Comparison of ENCODE assay signal across 18 mouse cellular contexts in genomic region chr19:3753738-3754137, GRCm38 (mm10).
"Had no signal": no experiment of that assay in that cellular context is flagged by ENCODE, and none has a peak within 500 bp of the region (broad histone marks: within the 10 kb centered on the region; RNA-seq: fewer than 3 reads in every experiment).

No protein-coding gene starts in this region.

- H3K4me1 ChIP-seq: limb, embryonic 15.5 days; liver, embryonic 13.5 days; lung, embryonic 15.5 days; midbrain, embryonic 10.5 days; midbrain, embryonic 15.5 days; stomach, embryonic 15.5 days had no signal

- DNase-seq: kidney, adult 8-10 months; kidney, postnatal 36 days; layer of hippocampus, adult 9-11 months; layer of hippocampus, postnatal 36 days; liver, embryonic 13.5 days; liver, postnatal 0 days; lung, postnatal 14 days; right cerebral cortex, adult 18-20 months; right cerebral cortex, postnatal 25 days; thymus, adult 2 months; thymus, postnatal 36 days had no signal

- H3K9me3 ChIP-seq: limb, embryonic 15.5 days; lung, embryonic 15.5 days; midbrain, embryonic 15.5 days; stomach, embryonic 15.5 days had no signal

- ATAC-seq: liver, postnatal 0 days; midbrain, embryonic 15.5 days had no signal

- H3K4me2 ChIP-seq: limb, embryonic 15.5 days; liver, embryonic 13.5 days; lung, embryonic 15.5 days; midbrain, embryonic 15.5 days; stomach, embryonic 15.5 days had no signal

- H3K36me3 ChIP-seq: limb, embryonic 15.5 days; liver, embryonic 13.5 days; lung, embryonic 15.5 days; midbrain, embryonic 10.5 days; midbrain, embryonic 15.5 days; stomach, embryonic 15.5 days had no signal

- H3K9ac ChIP-seq: limb, embryonic 15.5 days; liver, embryonic 13.5 days; liver, postnatal 0 days; lung, embryonic 15.5 days; midbrain, embryonic 15.5 days; stomach, embryonic 15.5 days had no signal

- H3K27ac ChIP-seq: kidney, postnatal 0 days; limb, embryonic 15.5 days; liver, embryonic 13.5 days; lung, embryonic 15.5 days; macrophage; midbrain, embryonic 10.5 days; midbrain, embryonic 15.5 days; stomach, embryonic 15.5 days had no signal

- H3K27me3 ChIP-seq: limb, embryonic 15.5 days; lung, embryonic 15.5 days; midbrain, embryonic 15.5 days; stomach, embryonic 15.5 days had no signal

- H3K4me3 ChIP-seq: limb, embryonic 15.5 days; liver, embryonic 13.5 days; lung, embryonic 15.5 days; midbrain, embryonic 10.5 days; midbrain, embryonic 15.5 days; stomach, embryonic 15.5 days had no signal
